Mouse (Mus musculus): ENCODE measurements at regions not wholly inside any gene's neighbourhood (a gene's known extent, or its start where the extent isn't known, plus 50 kb on each side); places are given as distances from the start of the nearest gene placed in this dataset.

GRCm38 (mm10) chr14:46060622-46061381, 318.4 kb upstream of the Gm15217 start:
- H3K9me3 ChIP-seq (ENCODE audit: control insufficient read depth, low read length), result no peaks in the 10 kb centered on the region
- 29% methylated on average over 14 of the region's 14 CpGs for WGBS
- no peaks in the 10 kb centered on the region for H3K4me1 ChIP-seq (ENCODE audit: control insufficient read depth, insufficient read depth, low read length)
- peak; percentile 44 for DNase-seq (ENCODE audit: low spot score)
- no peak overlapping the region for H3K27ac ChIP-seq (ENCODE audit: low read depth, low read length)
- H3K36me3 ChIP-seq (ENCODE audit: control insufficient read depth, insufficient read depth, low read length), result no peaks in the 10 kb centered on the region
- no peak overlapping the region for H3K4me2 ChIP-seq (ENCODE audit: low read depth)
- H3K4me3 ChIP-seq (ENCODE audit: low read depth, low read length), result no peak overlapping the region
- no peak overlapping the region for H3K9ac ChIP-seq (ENCODE audit: low read length)
- no peaks in the 10 kb centered on the region for H3K27me3 ChIP-seq (ENCODE audit: control insufficient read depth, insufficient read depth, low read length)
- no peak for ATAC-seq (ENCODE audit: insufficient read depth, low FRiP score, low TSS enrichment)

GRCm38 (mm10) chr14:46067102-46067801, 312.0 kb upstream of the Gm15217 start:
- H3K36me3 ChIP-seq (ENCODE audit: control insufficient read depth, insufficient read depth, low read length), result no peaks in the 10 kb centered on the region

GRCm38 (mm10) chr14:46071244-46071643, 308.0 kb upstream of the Gm15217 start:
- Histone ChIP-seq H3K9ac (ENCODE audit: low read length) (no peak overlapping the region), H3K27me3 (ENCODE audit: control insufficient read depth, insufficient read depth, low read length) (no peaks in the 10 kb centered on the region), H3K4me3 (ENCODE audit: low read depth, low read length) (no peak overlapping the region), H3K36me3 (ENCODE audit: control insufficient read depth, insufficient read depth, low read length) (no peaks in the 10 kb centered on the region), H3K4me1 (ENCODE audit: control insufficient read depth, insufficient read depth, low read length) (no peaks in the 10 kb centered on the region), H3K27ac (ENCODE audit: low read depth, low read length) (no peak overlapping the region), H3K9me3 (ENCODE audit: control insufficient read depth, low read length) (no peaks in the 10 kb centered on the region), H3K4me2 (ENCODE audit: low read depth) (no peak overlapping the region)
- no peak for DNase-seq (ENCODE audit: low spot score)
- 89% methylated on average over 5 of the region's 5 CpGs for WGBS
- no peak for ATAC-seq (ENCODE audit: insufficient read depth, low FRiP score, low TSS enrichment)

More at GRCm38 (mm10) chr14:46067102-46067801, 312.0 kb upstream of the Gm15217 start:
- ATAC-seq (ENCODE audit: insufficient read depth, low FRiP score, low TSS enrichment) (no peak), DNase-seq (ENCODE audit: low spot score) (no peak)
- Histone ChIP-seq H3K27me3 (ENCODE audit: control insufficient read depth, insufficient read depth, low read length) (no peaks in the 10 kb centered on the region), H3K27ac (ENCODE audit: low read depth, low read length) (no peak overlapping the region), H3K4me1 (ENCODE audit: control insufficient read depth, insufficient read depth, low read length) (no peaks in the 10 kb centered on the region), H3K9ac (ENCODE audit: low read length) (no peak overlapping the region), H3K4me2 (ENCODE audit: low read depth) (no peak overlapping the region), H3K9me3 (ENCODE audit: control insufficient read depth, low read length) (no peaks in the 10 kb centered on the region), H3K4me3 (ENCODE audit: low read depth, low read length) (no peak overlapping the region)
- WGBS, result 72% methylated on average over 5 of the region's 5 CpGs

- H3K27ac ChIP-seq (ENCODE audit: low read depth, low read length), result no peak overlapping the region
- no peaks in the 10 kb centered on the region for H3K4me1 ChIP-seq (ENCODE audit: control insufficient read depth, insufficient read depth, low read length)
- WGBS, result 94% methylated on average over 2 of the region's 2 CpGs
- no peaks in the 10 kb centered on the region for H3K27me3 ChIP-seq (ENCODE audit: control insufficient read depth, insufficient read depth, low read length)
- no peak overlapping the region for H3K4me2 ChIP-seq (ENCODE audit: low read depth)
- H3K9me3 ChIP-seq (ENCODE audit: control insufficient read depth, low read length), result no peaks in the 10 kb centered on the region
- ATAC-seq (ENCODE audit: insufficient read depth, low FRiP score, low TSS enrichment), result no peak
- DNase-seq (ENCODE audit: low spot score), result no peak
- no peak overlapping the region for H3K9ac ChIP-seq (ENCODE audit: low read length)
- no peak overlapping the region for H3K4me3 ChIP-seq (ENCODE audit: low read depth, low read length)
- no peaks in the 10 kb centered on the region for H3K36me3 ChIP-seq (ENCODE audit: control insufficient read depth, insufficient read depth, low read length)
These were observed 302.5 kb upstream of the Gm15217 start for GRCm38 (mm10) chr14:46076738-46077137.

- Histone ChIP-seq H3K4me1 (ENCODE audit: control insufficient read depth, insufficient read depth, low read length) (no peaks in the 10 kb centered on the region), H3K4me2 (ENCODE audit: low read depth) (no peak overlapping the region), H3K9me3 (ENCODE audit: control insufficient read depth, low read length) (no peaks in the 10 kb centered on the region), H3K4me3 (ENCODE audit: low read depth, low read length) (no peak overlapping the region), H3K36me3 (ENCODE audit: control insufficient read depth, insufficient read depth, low read length) (no peaks in the 10 kb centered on the region), H3K27ac (ENCODE audit: low read depth, low read length) (no peak overlapping the region), H3K27me3 (ENCODE audit: control insufficient read depth, insufficient read depth, low read length) (no peaks in the 10 kb centered on the region), H3K9ac (ENCODE audit: low read length) (no peak overlapping the region)
- DNase-seq (ENCODE audit: low spot score) (no peak), ATAC-seq (ENCODE audit: insufficient read depth, low FRiP score, low TSS enrichment) (no peak)
- 90% methylated on average over 11 of the region's 11 CpGs for WGBS
These were observed 301.6 kb upstream of the Gm15217 start for GRCm38 (mm10) chr14:46077406-46078131.

GRCm38 (mm10) chr14:46082646-46083045, 296.6 kb upstream of the Gm15217 start:
- H3K4me3 ChIP-seq (ENCODE audit: low read depth, low read length), result no peak overlapping the region
- H3K4me2 ChIP-seq (ENCODE audit: low read depth), result no peak overlapping the region
- ATAC-seq (ENCODE audit: insufficient read depth, low FRiP score, low TSS enrichment) (no peak), DNase-seq (ENCODE audit: low spot score) (no peak)
- H3K36me3 ChIP-seq (ENCODE audit: control insufficient read depth, insufficient read depth, low read length), result no peaks in the 10 kb centered on the region
- no peak overlapping the region for H3K27ac ChIP-seq (ENCODE audit: low read depth, low read length)
- H3K4me1 ChIP-seq (ENCODE audit: control insufficient read depth, insufficient read depth, low read length), result no peaks in the 10 kb centered on the region
- H3K9ac ChIP-seq (ENCODE audit: low read length), result no peak overlapping the region
- no peaks in the 10 kb centered on the region for H3K27me3 ChIP-seq (ENCODE audit: control insufficient read depth, insufficient read depth, low read length)
- no peaks in the 10 kb centered on the region for H3K9me3 ChIP-seq (ENCODE audit: control insufficient read depth, low read length)
- 92% methylated on average over 5 of the region's 5 CpGs for WGBS

GRCm38 (mm10) chr14:46088968-46089691, 290.1 kb upstream of the Gm15217 start:
- H3K4me1 ChIP-seq (ENCODE audit: control insufficient read depth, insufficient read depth, low read length), result no peaks in the 10 kb centered on the region
- no peak overlapping the region for H3K27ac ChIP-seq (ENCODE audit: low read depth, low read length)
- no peak overlapping the region for H3K9ac ChIP-seq (ENCODE audit: low read length)
- DNase-seq (ENCODE audit: low spot score), result no peak
- no peaks in the 10 kb centered on the region for H3K36me3 ChIP-seq (ENCODE audit: control insufficient read depth, insufficient read depth, low read length)
- 82% methylated on average over 12 of the region's 12 CpGs for WGBS
- no peak overlapping the region for H3K4me3 ChIP-seq (ENCODE audit: low read depth, low read length)
- no peaks in the 10 kb centered on the region for H3K9me3 ChIP-seq (ENCODE audit: control insufficient read depth, low read length)
- H3K27me3 ChIP-seq (ENCODE audit: control insufficient read depth, insufficient read depth, low read length), result no peaks in the 10 kb centered on the region
- no peak for ATAC-seq (ENCODE audit: insufficient read depth, low FRiP score, low TSS enrichment)
- no peak overlapping the region for H3K4me2 ChIP-seq (ENCODE audit: low read depth)

- H3K9ac ChIP-seq (ENCODE audit: low read length), result no peak overlapping the region
- ATAC-seq (ENCODE audit: insufficient read depth, low FRiP score, low TSS enrichment), result no peak
- no peak overlapping the region for H3K4me2 ChIP-seq (ENCODE audit: low read depth)
- no peaks in the 10 kb centered on the region for H3K9me3 ChIP-seq (ENCODE audit: control insufficient read depth, low read length)
- H3K36me3 ChIP-seq (ENCODE audit: control insufficient read depth, insufficient read depth, low read length), result no peaks in the 10 kb centered on the region
- H3K4me3 ChIP-seq (ENCODE audit: low read depth, low read length), result no peak overlapping the region
- no peaks in the 10 kb centered on the region for H3K27me3 ChIP-seq (ENCODE audit: control insufficient read depth, insufficient read depth, low read length)
- no peak overlapping the region for H3K27ac ChIP-seq (ENCODE audit: low read depth, low read length)
- no peaks in the 10 kb centered on the region for H3K4me1 ChIP-seq (ENCODE audit: control insufficient read depth, insufficient read depth, low read length)
- DNase-seq (ENCODE audit: low spot score), result no peak
- 90% methylated on average over 3 of the region's 3 CpGs for WGBS
These were observed 263.3 kb upstream of the Gm15217 start for GRCm38 (mm10) chr14:46115950-46116349.

All from neural tube, embryonic 11.5 days (tissue).